ENCODE assay signal across 21 mouse cellular contexts in genomic region chr14:16561496-16562170, GRCm38 (mm10).
DNase-seq lines count a peak whose midpoint lies in the region; ATAC-seq and TF ChIP-seq lines count a peak whose summit lies in the region.
"Had no signal": no experiment of that assay in that cellular context is flagged by ENCODE, and none has a peak within 500 bp of the region (broad histone marks: within the 10 kb centered on the region; RNA-seq: fewer than 3 reads in every experiment).

No protein-coding gene starts in this region.

- no peak overlapping the region for H3K9ac ChIP-seq in midbrain, embryonic 16.5 days (ENCODE audit: low read depth, low read length)
- no peak overlapping the region for H3K9ac ChIP-seq in midbrain, embryonic 15.5 days
- H3K9ac ChIP-seq in limb, embryonic 13.5 days, result no peak overlapping the region
- H3K9ac ChIP-seq: forebrain, embryonic 13.5 days; forebrain, postnatal 0 days; heart, embryonic 13.5 days; hindbrain, embryonic 12.5 days had no signal

- no peaks in the 10 kb centered on the region for H3K4me1 ChIP-seq in midbrain, embryonic 16.5 days (ENCODE audit: control insufficient read depth, insufficient read depth, low read length)
- no peaks in the 10 kb centered on the region for H3K4me1 ChIP-seq in midbrain, embryonic 15.5 days
- H3K4me1 ChIP-seq in limb, embryonic 13.5 days, result peaks cover 51% of the 10 kb centered on the region
- H3K4me1 ChIP-seq in forebrain, embryonic 10.5 days, result peaks cover 3% of the 10 kb centered on the region
- H3K4me1 ChIP-seq: forebrain, embryonic 13.5 days; hindbrain, embryonic 12.5 days had no signal

- peak; percentile 21; the same call in 1 of the 2 replicates for TF ChIP-seq CTCF in layer of hippocampus, adult 2 months (conservative IDR thresholded peaks at IDR 0.05)

- DNase-seq in layer of hippocampus, adult 2 months (ENCODE audit: low spot score in 2 of 2), result no peak
- no peak for DNase-seq in layer of hippocampus, postnatal 36 days
- DNase-seq in fat pad, adult 2 months (ENCODE audit: extremely low read depth, low read depth, low spot score), result peak; percentile 43
- no peak for DNase-seq in kidney, postnatal 36 days
- no peak for DNase-seq in forebrain, embryonic 10.5 days (ENCODE audit: extremely low spot score, low spot score)
- DNase-seq: adrenal gland, adult 8-10 months; adrenal gland, postnatal 36 days; cerebellum, adult 8-10 months; cerebellum, postnatal 25 days; forebrain, postnatal 0 days; gastrocnemius, postnatal 14 days; heart, postnatal 4 days had no signal

- H3K27me3 ChIP-seq in midbrain, embryonic 16.5 days (ENCODE audit: control insufficient read depth, insufficient read depth, low read depth, low read length), result no peaks in the 10 kb centered on the region
- no peaks in the 10 kb centered on the region for H3K27me3 ChIP-seq in midbrain, embryonic 15.5 days (replicated peaks)
- peaks cover 8% of the 10 kb centered on the region for H3K27me3 ChIP-seq in limb, embryonic 13.5 days
- no peaks in the 10 kb centered on the region for H3K27me3 ChIP-seq in forebrain, embryonic 10.5 days (ENCODE audit: poor library complexity, severe bottlenecking)
- H3K27me3 ChIP-seq: forebrain, embryonic 13.5 days; heart, embryonic 13.5 days; hindbrain, embryonic 12.5 days had no signal

- ATAC-seq in midbrain, embryonic 16.5 days, result peak; percentile 26; the same call in 1 of the 2 replicates
- ATAC-seq in midbrain, embryonic 15.5 days (replicated peaks), result no peak
- peak; percentile 52; the same call in 1 of the 2 replicates for ATAC-seq in limb, embryonic 13.5 days (ENCODE audit: low FRiP score, low read depth)
- ATAC-seq: forebrain, embryonic 13.5 days; forebrain, postnatal 0 days; hindbrain, embryonic 16.5 days; inflammation-experienced regulatory T-cells, adult 6 months had no signal

- H3K36me3 ChIP-seq in midbrain, embryonic 16.5 days (ENCODE audit: control insufficient read depth, insufficient read depth, low read length), result no peaks in the 10 kb centered on the region
- H3K36me3 ChIP-seq in midbrain, embryonic 15.5 days (replicated peaks), result no peaks in the 10 kb centered on the region
- H3K36me3 ChIP-seq in limb, embryonic 13.5 days, result no peaks in the 10 kb centered on the region
- no peaks in the 10 kb centered on the region for H3K36me3 ChIP-seq in forebrain, embryonic 10.5 days (replicated peaks)
- H3K36me3 ChIP-seq: G1E; heart, embryonic 13.5 days; hindbrain, embryonic 12.5 days had no signal

- H3K9me3 ChIP-seq in midbrain, embryonic 16.5 days (replicated peaks; ENCODE audit: control insufficient read depth, low read length, poor library complexity, severe bottlenecking), result no peaks in the 10 kb centered on the region
- no peaks in the 10 kb centered on the region for H3K9me3 ChIP-seq in midbrain, embryonic 15.5 days
- H3K9me3 ChIP-seq in limb, embryonic 13.5 days, result no peaks in the 10 kb centered on the region
- H3K9me3 ChIP-seq in forebrain, embryonic 10.5 days, result no peaks in the 10 kb centered on the region
- H3K9me3 ChIP-seq: forebrain, embryonic 13.5 days; G1E; heart, embryonic 13.5 days; hindbrain, embryonic 12.5 days had no signal

- no peak overlapping the region for H3K27ac ChIP-seq in layer of hippocampus, adult 2 months
- no peak overlapping the region for H3K27ac ChIP-seq in midbrain, embryonic 16.5 days (ENCODE audit: low read length)
- no peak overlapping the region for H3K27ac ChIP-seq in midbrain, embryonic 15.5 days
- no peak overlapping the region for H3K27ac ChIP-seq in limb, embryonic 13.5 days
- no peak overlapping the region for H3K27ac ChIP-seq in forebrain, embryonic 10.5 days
- H3K27ac ChIP-seq: forebrain, embryonic 13.5 days; heart, embryonic 13.5 days; hindbrain, embryonic 12.5 days had no signal

- no peak overlapping the region for H3K4me2 ChIP-seq in midbrain, embryonic 16.5 days (ENCODE audit: low read length)
- H3K4me2 ChIP-seq in midbrain, embryonic 15.5 days, result no peak overlapping the region
- H3K4me2 ChIP-seq in limb, embryonic 13.5 days (replicated peaks), result no peak overlapping the region
- H3K4me2 ChIP-seq: forebrain, embryonic 13.5 days; heart, embryonic 13.5 days; hindbrain, embryonic 12.5 days had no signal

- H3K4me3 ChIP-seq in layer of hippocampus, adult 2 months, result no peak overlapping the region
- H3K4me3 ChIP-seq in midbrain, embryonic 16.5 days (ENCODE audit: low read depth, low read length), result no peak overlapping the region
- H3K4me3 ChIP-seq in midbrain, embryonic 15.5 days, result no peak overlapping the region
- no peak overlapping the region for H3K4me3 ChIP-seq in limb, embryonic 13.5 days
- no peak overlapping the region for H3K4me3 ChIP-seq in forebrain, embryonic 10.5 days
- H3K4me3 ChIP-seq: forebrain, embryonic 13.5 days; heart, embryonic 13.5 days; hindbrain, embryonic 12.5 days had no signal

- WGBS in midbrain, embryonic 16.5 days, result 93% methylated on average over 6 of the region's 6 CpGs
- WGBS in midbrain, embryonic 15.5 days, result 93% methylated on average over 6 of the region's 6 CpGs
- 43% methylated on average over 6 of the region's 6 CpGs for WGBS in limb, embryonic 13.5 days
- WGBS in forebrain, embryonic 10.5 days, result 75% methylated on average over 6 of the region's 6 CpGs
